Mouse (Mus musculus) testis, adult 2 months (tissue): Measurements from ENCODE around the gene Mettl26.

Experiments used
- CTCF ChIP-seq: fragments of 200-500 bp; IDR thresholded peaks from 2 replicates; pipeline ENCODE4 v1.5.1; 2012; ENCODE audit warnings: low read depth, mild to moderate bottlenecking, inconsistent platforms, low read length, moderate library complexity; ENCODE audit not compliant: control insufficient read depth, insufficient read depth, insufficient replicate concordance
- POLR2A ChIP-seq: fragments of 200-500 bp; IDR thresholded peaks from 2 replicates; pipeline ENCODE4 v1.6.1; 2012; ENCODE audit warnings: low read depth, mild to moderate bottlenecking, inconsistent platforms, low read length, moderate library complexity; ENCODE audit not compliant: control insufficient read depth

GRCm38 (mm10) chr17:25837076-25837410 lies 37.8 kb upstream of the Mettl26 start, which contains the start of gene Rhbdl1:
- TF ChIP-seq POLR2A (no peak), CTCF (no peak)
